Mouse (Mus musculus) lung, adult 18-20 months (tissue): ENCODE data around the gene Thap12.
A peak's percentile ranks its signal among the peaks of the same experiment; 100 is the strongest.

Experiments used
- DNase-seq, 2 experiments: peaks; one replicate each; pipeline ENCODE4 v3.0.0; 2022; ENCODE audit warnings: mixed read lengths in 2 of 2

Thap12 gene

GRCm38 (mm10) chr7:98698590-98698989 lies 4.3 kb upstream of the Thap12 start:
- DNase-seq: no peak

GRCm38 (mm10) chr7:98701771-98702170 lies 1.1 kb upstream of the Thap12 start:
- DNase-seq: no peak

GRCm38 (mm10) chr7:98703365-98703881 lies 520 bp downstream of the Thap12 start:
- DNase-seq: peak in 1 of 2 experiments; percentile 13

GRCm38 (mm10) chr7:98704276-98704675 lies 1.4 kb downstream of the Thap12 start:
- no peak for DNase-seq

GRCm38 (mm10) chr7:98713661-98714060 lies 10.8 kb downstream of the Thap12 start:
- DNase-seq: no peak

- no peak for DNase-seq
Measured at GRCm38 (mm10) chr7:98717438-98717837, 14.5 kb downstream of the Thap12 start.

- no peak for DNase-seq
Measured at GRCm38 (mm10) chr7:98719761-98720160, 16.9 kb downstream of the Thap12 start.

GRCm38 (mm10) chr7:98720731-98721130 lies 17.8 kb downstream of the Thap12 start:
- DNase-seq: no peak

GRCm38 (mm10) chr7:98721172-98721571 lies 18.3 kb downstream of the Thap12 start:
- DNase-seq: no peak

GRCm38 (mm10) chr7:98721623-98722022 lies 18.7 kb downstream of the Thap12 start:
- DNase-seq: no peak

- DNase-seq: no peak
Measured at GRCm38 (mm10) chr7:98725686-98726195, 22.8 kb downstream of the Thap12 start.

- no peak for DNase-seq
Measured at GRCm38 (mm10) chr7:98727986-98728385, 25.1 kb downstream of the Thap12 start.

GRCm38 (mm10) chr7:98728499-98728898 lies 25.6 kb downstream of the Thap12 start:
- DNase-seq: no peak

- no peak for DNase-seq
Measured at GRCm38 (mm10) chr7:98729661-98730271, 26.9 kb downstream of the Thap12 start.

- no peak for DNase-seq
Measured at GRCm38 (mm10) chr7:98733958-98734357, 31.1 kb downstream of the Thap12 start.

- DNase-seq: peak in 1 of 2 experiments; percentile 7
Measured at GRCm38 (mm10) chr7:98734876-98735275, 32.0 kb downstream of the Thap12 start.

- no peak for DNase-seq
Measured at GRCm38 (mm10) chr7:98736780-98737550, 34.1 kb downstream of the Thap12 start.

GRCm38 (mm10) chr7:98740363-98740762 lies 37.5 kb downstream of the Thap12 start:
- DNase-seq: no peak

GRCm38 (mm10) chr7:98743312-98743711 lies 40.4 kb downstream of the Thap12 start:
- DNase-seq: peak; percentile 57 to 69

GRCm38 (mm10) chr7:98750404-98750803 lies 47.5 kb downstream of the Thap12 start:
- peak; percentile 20 to 37 for DNase-seq

GRCm38 (mm10) chr7:98752680-98753079 lies 49.8 kb downstream of the Thap12 start:
- DNase-seq: no peak

- DNase-seq: no peak
Measured at GRCm38 (mm10) chr7:98756050-98756449, 53.1 kb downstream of the Thap12 start.

GRCm38 (mm10) chr7:98756556-98756955 lies 53.7 kb downstream of the Thap12 start:
- DNase-seq: no peak

GRCm38 (mm10) chr7:98760126-98760525 lies 57.2 kb downstream of the Thap12 start:
- DNase-seq: no peak
